Comparison of ENCODE assay signal across 25 mouse cellular contexts in genomic region chr11:30129339-30129738, GRCm38 (mm10).
"Had no signal": no experiment of that assay in that cellular context is flagged by ENCODE, and none has a peak within 500 bp of the region (broad histone marks: within the 10 kb centered on the region; RNA-seq: fewer than 3 reads in every experiment).

No protein-coding gene starts in this region.

- H3K4me3 ChIP-seq: heart, embryonic 13.5 days; heart, embryonic 15.5 days; hindbrain, embryonic 13.5 days; hindbrain, embryonic 15.5 days; kidney, embryonic 15.5 days; limb, embryonic 10.5 days; limb, embryonic 12.5 days; liver, embryonic 13.5 days; liver, embryonic 15.5 days had no signal

- H3K9ac ChIP-seq: heart, embryonic 13.5 days; heart, embryonic 15.5 days; hindbrain, embryonic 13.5 days; hindbrain, embryonic 15.5 days; kidney, embryonic 15.5 days; limb, embryonic 12.5 days; liver, embryonic 13.5 days; liver, embryonic 15.5 days had no signal

- H3K9me3 ChIP-seq: heart, embryonic 13.5 days; heart, embryonic 15.5 days; hindbrain, embryonic 13.5 days; hindbrain, embryonic 15.5 days; kidney, embryonic 15.5 days; limb, embryonic 10.5 days; limb, embryonic 12.5 days; liver, embryonic 13.5 days; liver, embryonic 15.5 days had no signal

- H3K27ac ChIP-seq: heart, embryonic 13.5 days; heart, embryonic 15.5 days; hindbrain, embryonic 13.5 days; hindbrain, embryonic 15.5 days; hindbrain, postnatal 0 days; kidney, embryonic 15.5 days; kidney, postnatal 0 days; limb, embryonic 10.5 days; limb, embryonic 12.5 days; liver, embryonic 13.5 days; liver, embryonic 15.5 days had no signal

- H3K27me3 ChIP-seq: heart, embryonic 13.5 days; heart, embryonic 15.5 days; hindbrain, embryonic 13.5 days; hindbrain, embryonic 15.5 days; kidney, embryonic 15.5 days; limb, embryonic 12.5 days; liver, embryonic 13.5 days; liver, embryonic 15.5 days had no signal

- H3K4me1 ChIP-seq: hindbrain, embryonic 13.5 days; hindbrain, embryonic 15.5 days; kidney, embryonic 15.5 days; limb, embryonic 10.5 days; limb, embryonic 12.5 days; liver, embryonic 13.5 days; liver, embryonic 15.5 days had no signal

- ATAC-seq: hindbrain, postnatal 0 days; intestine, embryonic 16.5 days had no signal

- DNase-seq: gastrocnemius, postnatal 14 days; gastrocnemius, postnatal 36 days; heart, adult 18-20 months; heart, postnatal 14 days; heart, postnatal 36 days; kidney, adult 11 months; kidney, adult 2 months; kidney, adult 9 months; kidney, postnatal 14 days; kidney, postnatal 36 days; layer of hippocampus, adult 9-11 months; layer of hippocampus, postnatal 36 days; liver; liver, embryonic 13.5 days had no signal
